In the genomic region with DNA sequence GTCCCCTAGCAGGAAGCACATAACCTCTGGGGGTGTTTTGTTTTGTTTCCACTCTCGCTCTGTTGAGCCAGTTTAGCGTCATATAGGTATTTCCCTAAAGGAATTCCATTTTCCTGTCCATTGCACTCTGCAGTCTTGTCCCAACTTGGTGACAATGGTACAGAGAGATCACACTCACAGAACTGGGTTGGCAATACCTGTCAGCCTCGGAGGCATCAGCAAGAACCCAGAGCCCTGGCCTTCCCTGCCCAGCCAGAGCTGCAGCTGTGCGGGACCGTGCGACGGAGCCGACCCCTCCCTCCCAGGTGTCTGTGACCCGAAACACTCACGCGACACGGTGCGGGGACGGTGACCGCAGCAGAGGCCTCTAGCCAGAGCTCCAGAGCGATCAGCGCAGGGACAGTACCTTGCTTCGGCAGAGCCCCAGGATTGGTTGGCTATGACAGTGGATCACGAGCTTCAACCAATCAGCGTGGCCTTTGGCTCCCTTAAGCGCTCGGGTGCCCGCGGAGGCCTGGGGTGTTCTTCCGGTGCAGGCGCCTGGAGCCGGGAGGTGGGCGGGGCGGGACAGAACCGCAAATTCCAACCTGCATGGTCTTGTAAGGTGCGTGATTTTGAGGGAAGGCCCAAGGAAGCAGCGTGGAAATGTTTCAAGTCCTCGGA, we compare ENCODE assay signal across 8 mouse cellular contexts. TPM values are rescaled to one million over a fixed set of nuclear protein-coding genes. Genes with fewer than 3 reads are reported as not detected.
DNase-seq lines count a peak whose midpoint lies in the region; ATAC-seq lines count a peak whose summit lies in the region.

No protein-coding gene starts in this region.

- 2% methylated on average over 33 of the region's 33 CpGs for WGBS in hindbrain, embryonic 15.5 days
- under 1% methylated on average over 32 of the region's 33 CpGs for WGBS in macrophage (ENCODE audit: missing documents)

- H3K27me3 ChIP-seq in hindbrain, embryonic 15.5 days: no peaks in the 10 kb centered on the region

- H3K36me3 ChIP-seq in hindbrain, embryonic 15.5 days: peaks cover 17% of the 10 kb centered on the region
- peaks cover 18% of the 10 kb centered on the region for H3K36me3 ChIP-seq in macrophage (ENCODE audit: inconsistent target)

- peak overlapping the region; percentile 75 for H3K27ac ChIP-seq in hindbrain, embryonic 15.5 days (replicated peaks)
- H3K27ac ChIP-seq in macrophage: peak overlapping the region; percentile 28

- peak; percentile 100 for ATAC-seq in hindbrain, embryonic 15.5 days (ENCODE audit: low FRiP score, low read depth)

- no peaks in the 10 kb centered on the region for H3K9me3 ChIP-seq in hindbrain, embryonic 15.5 days

- H3K4me1 ChIP-seq in hindbrain, embryonic 15.5 days (replicated peaks): peaks cover 19% of the 10 kb centered on the region

- DNase-seq in R1 (ENCODE audit: low read depth, low spot score): peak; percentile 93
- DNase-seq in cerebellum, postnatal 25 days: peak; percentile 93 to 94
- peak; percentile 75 to 83 for DNase-seq in frontal cortex, postnatal 25 days (ENCODE audit: low spot score in 2 of 2)
- DNase-seq in left cerebral cortex, adult 18-20 months (ENCODE audit: low spot score in 2 of 2): peak; percentile 89 to 94
- DNase-seq in right cerebral cortex, adult 18-20 months: peak; percentile 96
- peak; percentile 70 for DNase-seq in urinary bladder, postnatal 10 days (ENCODE audit: low spot score)

- peak overlapping the region; percentile 66 for H3K4me3 ChIP-seq in hindbrain, embryonic 15.5 days
- H3K4me3 ChIP-seq in macrophage (ENCODE audit: inconsistent target): peak overlapping the region; percentile 52

- peaks cover 28% of the 10 kb centered on the region; the same call in 1 of the 2 replicates for H3K79me2 ChIP-seq in macrophage (ENCODE audit: inconsistent target)

- peak overlapping the region; percentile 67 for H3K9ac ChIP-seq in hindbrain, embryonic 15.5 days

- H3K4me2 ChIP-seq in hindbrain, embryonic 15.5 days: peak overlapping the region; percentile 61

RNA-seq across cellular contexts. Expression of a gene that starts 5.6 kb away (rescaled TPM):
- 67.7 and 74.6 TPM in 2 replicates for polyA plus RNA-seq in hindbrain, embryonic 15.5 days (2015; fragmentation: Nextera tagmentation; extraction: Ambion mirVana)
- 10 to 100 TPM; 26.7 to 30.2 TPM for total RNA-seq in left cerebral cortex, adult 18-20 months (2021)
- 100 to 1,000 TPM; 439 to 902 (median 658) TPM for total RNA-seq in macrophage (2018; cell fraction: chromatin; rRNA removed)
- total RNA-seq in macrophage (2018; cell fraction: cytosol; rRNA removed): 100 to 1,000 TPM in 4 of 26 experiments, 10 to 100 TPM in 22; 64.2 to 119 (median 78.6) TPM
- total RNA-seq in macrophage (2018; cell fraction: nucleus; rRNA removed): 100 to 1,000 TPM; 254 to 825 (median 609) TPM
- 65.1 to 163 TPM (median 83.5 TPM) in 3 replicates for polyA plus RNA-seq in macrophage (2018)

RNA-seq across cellular contexts. Expression of a gene that starts 5.7 kb away (rescaled TPM):
- 0.50 and 0.64 TPM in 2 replicates for polyA plus RNA-seq in hindbrain, embryonic 15.5 days (2015; fragmentation: Nextera tagmentation; extraction: Ambion mirVana)
- 1 to 10 TPM; 1.3 to 1.8 TPM for total RNA-seq in left cerebral cortex, adult 18-20 months (2021)
- 1,000 to 10,000 TPM in 3 of 26 experiments, 100 to 1,000 TPM in 23; 158 to 1,981 (median 629) TPM for total RNA-seq in macrophage (2018; cell fraction: chromatin; rRNA removed)
- total RNA-seq in macrophage (2018; cell fraction: cytosol; rRNA removed): 100 to 1,000 TPM in 25 of 26 experiments, 10 to 100 TPM in 1; 97.2 to 934 (median 465) TPM
- total RNA-seq in macrophage (2018; cell fraction: nucleus; rRNA removed): 1,000 to 10,000 TPM in 15 of 26 experiments, 100 to 1,000 TPM in 10, 10 to 100 TPM in 1; 92.6 to 1,827 (median 1,161) TPM
- 44.6 to 125 TPM (median 104 TPM) in 3 replicates for polyA plus RNA-seq in macrophage (2018)

RNA-seq across cellular contexts. Expression of a gene that starts 27.1 kb away (rescaled TPM):
- polyA plus RNA-seq in hindbrain, embryonic 15.5 days (2015; fragmentation: Nextera tagmentation; extraction: Ambion mirVana): 3.0 and 4.9 TPM in 2 replicates
- 1 to 10 TPM in 1 of 2 experiments, under 1 TPM in 1; 0.84 to 1.8 TPM for total RNA-seq in left cerebral cortex, adult 18-20 months (2021)
- total RNA-seq in macrophage (2018; cell fraction: chromatin; rRNA removed): not detected
- total RNA-seq in macrophage (2018; cell fraction: cytosol; rRNA removed): not detected
- not detected for total RNA-seq in macrophage (2018; cell fraction: nucleus; rRNA removed)
- polyA plus RNA-seq in macrophage (2018): not detected in 3 replicates

RNA-seq across cellular contexts. Expression of a gene that starts 36.4 kb away (rescaled TPM):
- 1.9 and 2.4 TPM in 2 replicates for polyA plus RNA-seq in hindbrain, embryonic 15.5 days (2015; fragmentation: Nextera tagmentation; extraction: Ambion mirVana)
- under 1 TPM; 0.52 to 0.93 TPM for total RNA-seq in left cerebral cortex, adult 18-20 months (2021)
- 1 to 10 TPM in 14 of 26 experiments, not detected in 12; 1.1 to 9.8 (median 2.5) TPM for total RNA-seq in macrophage (2018; cell fraction: chromatin; rRNA removed)
- 10 to 100 TPM in 25 of 26 experiments, 1 to 10 TPM in 1; 9.7 to 38.4 (median 21.1) TPM for total RNA-seq in macrophage (2018; cell fraction: cytosol; rRNA removed)
- 10 to 100 TPM in 6 of 26 experiments, 1 to 10 TPM in 20; 1.4 to 24.5 (median 5.8) TPM for total RNA-seq in macrophage (2018; cell fraction: nucleus; rRNA removed)
- 10.1 to 21.0 TPM (median 14.9 TPM) in 3 replicates for polyA plus RNA-seq in macrophage (2018)

RNA-seq across cellular contexts. Expression of a gene that starts 49.1 kb away (rescaled TPM):
- not detected in 2 replicates for polyA plus RNA-seq in hindbrain, embryonic 15.5 days (2015; fragmentation: Nextera tagmentation; extraction: Ambion mirVana)
- total RNA-seq in left cerebral cortex, adult 18-20 months (2021): under 1 TPM; 0.26 to 0.28 TPM
- total RNA-seq in macrophage (2018; cell fraction: chromatin; rRNA removed): 1 to 10 TPM in 2 of 26 experiments, under 1 TPM in 11, not detected in 13; 0.33 to 1.5 (median 0.86) TPM
- under 1 TPM in 25 of 26 experiments, not detected in 1; 0.09 to 0.45 (median 0.22) TPM for total RNA-seq in macrophage (2018; cell fraction: cytosol; rRNA removed)
- total RNA-seq in macrophage (2018; cell fraction: nucleus; rRNA removed): 1 to 10 TPM in 10 of 26 experiments, under 1 TPM in 6, not detected in 10; 0.52 to 3.2 (median 1.5) TPM
- 0.09 to 0.18 TPM in 2 of 3 replicates, not detected in the other for polyA plus RNA-seq in macrophage (2018)

Comparison
In these comparisons a context has a peak if more than half of its experiments do, and no peak if none do; other contexts are left out.
1. Peak in every context shown above with its lines: DNase-seq, ATAC-seq, H3K4me3 ChIP-seq and H3K27ac ChIP-seq.
2. RNA of a gene that starts 5.7 kb away (polyA plus RNA-seq): 44.6 to 125 TPM in macrophage; 0.50 to 0.64 TPM in hindbrain, embryonic 15.5 days; every median in the first group is over 10 times any median in the second.